Mouse (Mus musculus) lung, postnatal 0 days (tissue): ENCODE data around the gene Cpa1.
A peak's percentile ranks its signal among the peaks of the same experiment; 100 is the strongest.

Experiments used
- CTCF ChIP-seq: IDR thresholded peaks from 2 replicates; pipeline ENCODE4 v1.5.1; 2016; ENCODE audit warnings: antibody characterized with exemption, mild to moderate bottlenecking
- EP300 ChIP-seq: IDR thresholded peaks from 2 replicates; pipeline ENCODE4 v1.6.1; 2016; ENCODE audit warnings: antibody characterized with exemption, mild to moderate bottlenecking, control low read depth

DNA sequence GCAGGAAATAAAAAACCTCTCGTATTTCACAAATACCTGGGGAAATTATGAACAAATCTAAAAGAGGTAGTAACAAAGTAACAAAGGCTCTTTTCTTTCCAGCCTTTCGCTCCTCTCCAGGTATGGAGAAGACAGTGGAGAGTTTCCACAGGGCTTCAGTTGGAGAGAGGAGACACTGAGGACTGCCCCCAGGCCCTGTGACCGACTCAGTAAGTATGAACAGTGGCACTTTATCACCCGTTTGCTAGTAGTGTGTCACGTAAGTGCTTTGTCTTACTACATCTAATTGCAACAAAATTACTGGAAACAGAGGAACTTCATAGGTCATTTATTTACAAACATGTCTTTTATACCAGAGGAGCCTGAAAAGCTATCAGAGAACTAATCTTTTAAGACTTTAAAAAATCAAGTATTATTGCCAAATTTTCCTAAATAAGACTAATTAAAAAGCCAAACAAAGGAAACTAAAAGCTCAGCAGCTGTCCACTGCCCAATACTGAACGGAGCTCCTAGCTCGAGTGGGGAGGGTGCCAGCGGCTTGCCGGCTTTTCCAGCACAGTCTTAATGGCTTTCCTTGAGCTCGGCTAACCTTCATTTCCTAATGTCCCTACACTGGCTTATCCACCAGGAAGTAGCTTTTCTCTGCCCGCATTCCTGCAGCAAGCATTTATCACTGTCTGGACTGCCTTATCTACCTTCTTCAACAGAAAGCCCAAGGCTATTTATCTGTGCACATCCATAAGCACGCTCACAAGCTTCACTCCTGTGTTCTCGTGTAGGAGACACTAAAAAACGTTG lies 34.9 kb downstream of the Cpa1 start:
- no peak for TF ChIP-seq CTCF
- TF ChIP-seq EP300: 0 out of 2 replicates have a peak, but pooled peaks have one; percentile 33
